Mouse (Mus musculus) liver, postnatal 0 days (tissue): ENCODE measurements around the gene Kcnj15.

Experiments used
- CTCF ChIP-seq: sonication (generic); IDR thresholded peaks from 2 replicates; pipeline ENCODE4 v1.5.1; 2016; ENCODE audit warnings: antibody characterized with exemption, low read depth
- EP300 ChIP-seq: IDR thresholded peaks from 2 replicates; pipeline ENCODE4 v1.6.1; 2016; ENCODE audit warnings: antibody characterized with exemption, low read depth, mild to moderate bottlenecking

DNA sequence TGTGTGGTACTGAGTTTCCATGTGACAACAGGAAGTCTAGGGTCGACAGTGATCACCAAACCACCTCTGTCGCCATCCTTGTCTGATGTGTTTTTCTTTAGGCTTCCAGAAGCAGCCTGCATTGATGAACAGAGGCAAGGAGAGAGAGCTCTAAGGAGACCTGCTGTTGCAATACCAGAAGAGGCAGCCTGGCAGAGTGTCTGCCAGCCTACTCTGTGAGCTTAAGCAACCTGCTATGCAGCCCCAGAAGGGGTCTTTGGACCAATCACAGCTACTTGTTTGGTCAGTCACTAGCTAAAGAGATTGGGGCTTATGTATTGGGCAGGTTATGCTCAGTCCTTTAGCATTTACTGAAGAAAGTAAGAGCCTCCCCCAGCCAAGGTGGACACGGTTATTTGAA, 11.9 kb upstream of the Kcnj15 start:
- TF ChIP-seq EP300 (no peak), CTCF (no peak)
